Mouse (Mus musculus) limb, embryonic 14.5 days (tissue): ENCODE measurements around the gene Dhrs1. TPM values are rescaled to one million over a fixed set of nuclear protein-coding genes. Genes with fewer than 3 reads are reported as not detected.

ENCODE experiments used
- ATAC-seq: fragments of 200-750 bp; cut with Nextera tagmentation; 2 replicates; pipeline ENCODE4 v1.8.0; 2017; ENCODE audit warnings: low read depth, moderate number of reproducible peaks, moderate TSS enrichment; ENCODE audit not compliant: low FRiP score
- DNase-seq: peaks from one replicate; pipeline ENCODE4 v3.0.0-alpha.2; 2015; ENCODE audit warnings: low spot score
- H3K27ac ChIP-seq: fragments of 300-500 bp; sonication (generic); replicated peaks from 2 replicates; pipeline ENCODE4 v1.5.1; 2014; ENCODE audit warnings: low read depth, mild to moderate bottlenecking, low read length, moderate library complexity, mixed read lengths
- H3K27me3 ChIP-seq: fragments of 300-500 bp; sonication (generic); 2 replicates; pipeline ENCODE4 v1.6.1; 2014; ENCODE audit warnings: low read length, mixed read lengths; ENCODE audit not compliant: control insufficient read depth, insufficient read depth
- H3K36me3 ChIP-seq: fragments of 300-500 bp; sonication (generic); 2 replicates; pipeline ENCODE4 v1.6.1; 2014; ENCODE audit warnings: mild to moderate bottlenecking, low read length, moderate library complexity, mixed read lengths; ENCODE audit not compliant: control insufficient read depth, insufficient read depth
- H3K4me1 ChIP-seq: fragments of 300-500 bp; sonication (generic); 2 replicates; pipeline ENCODE4 v1.6.1; 2014; ENCODE audit warnings: antibody characterized with exemption, low read length, mixed read lengths; ENCODE audit not compliant: control insufficient read depth, insufficient read depth
- H3K4me2 ChIP-seq: fragments of 300-500 bp; sonication (generic); replicated peaks from 2 replicates; pipeline ENCODE4 v1.6.1; 2014; ENCODE audit warnings: low read depth, mild to moderate bottlenecking, low read length, moderate library complexity; ENCODE audit not compliant: severe bottlenecking
- H3K4me3 ChIP-seq: fragments of 300-500 bp; sonication (generic); replicated peaks from 2 replicates; pipeline ENCODE4 v1.5.1; 2014; ENCODE audit warnings: low read length
- H3K9ac ChIP-seq: fragments of 300-500 bp; sonication (generic); 2 replicates; pipeline ENCODE4 v1.6.1; 2014; ENCODE audit warnings: mild to moderate bottlenecking, low read depth, low read length, moderate library complexity; ENCODE audit not compliant: severe bottlenecking
- H3K9me3 ChIP-seq: fragments of 300-500 bp; sonication (generic); 2 replicates; pipeline ENCODE4 v1.6.1; 2016; ENCODE audit warnings: low read length; ENCODE audit not compliant: control insufficient read depth
- POLR2A ChIP-seq: fragments of 200-500 bp; IDR thresholded peaks from 2 replicates; pipeline ENCODE4 v1.8.0; 2012; ENCODE audit warnings: inconsistent platforms, mild to moderate bottlenecking, moderate library complexity, borderline replicate concordance; ENCODE audit not compliant: insufficient read depth, insufficient read length; ENCODE audit errors: extremely low read depth
- WGBS: fragments of 180-500 bp; shearing (Covaris S2); extraction: QIAGEN DNeasy Blood & Tissue Kit; methylation state at CpG from one replicate; pipeline ENCODE4 v1.1.7; 2014; 5-methylcytosine and 5-hydroxymethylcytosine counted together
- polyA plus RNA-seq, 2 experiments: library from polyadenylated mRNA; depleted of rRNA in 1 of 2; stranded (reverse) in 1 of 2; unstranded in 1 of 2; fragments of >200 nt; fragmentation: Nextera tagmentation in 1 of 2; extraction: Ambion mirVana in 1 of 2; gene quantifications; 2 replicates each; pipeline versions ENCODE4 v1.2.1 to v1.2.3; 2012 to 2014

The Dhrs1 gene
- polyA plus RNA-seq, 2 experiments, result 82.0 to 88.3 TPM

DNA sequence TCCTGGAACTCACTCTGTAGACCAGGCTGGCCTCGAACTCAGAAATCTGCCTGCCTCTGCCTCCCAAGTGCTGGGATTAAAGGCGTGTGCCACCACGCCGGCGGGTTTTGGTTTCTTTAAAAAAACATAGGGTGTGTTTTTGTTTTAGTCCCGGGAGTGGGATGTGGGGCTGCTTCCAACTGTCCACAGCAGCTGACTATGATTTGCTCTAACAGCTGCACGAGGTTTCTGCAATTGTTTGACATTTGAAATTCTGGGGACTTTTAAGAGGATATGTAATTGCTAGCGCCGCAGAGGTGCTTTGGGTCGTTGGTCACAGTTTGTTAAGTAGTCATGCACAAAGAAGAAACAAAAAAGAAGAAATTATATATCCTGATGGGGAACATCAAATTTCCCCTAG lies 56.1 kb downstream of the Dhrs1 start:
- no peak for TF ChIP-seq POLR2A
- no peak for DNase-seq
- 70% methylated on average over 10 of the region's 10 CpGs for WGBS

More for the DNA sequence above, 56.1 kb downstream of the Dhrs1 start:
- H3K4me3 ChIP-seq, result no peak overlapping the region
- no peaks in the 10 kb centered on the region for H3K9me3 ChIP-seq
- H3K4me1 ChIP-seq, result no peaks in the 10 kb centered on the region
- H3K4me2 ChIP-seq, result no peak overlapping the region
- no peak for ATAC-seq
- no peak overlapping the region for H3K27ac ChIP-seq
- H3K9ac ChIP-seq, result no peak overlapping the region
- H3K36me3 ChIP-seq, result no peaks in the 10 kb centered on the region
- H3K27me3 ChIP-seq, result no peaks in the 10 kb centered on the region

Other genes with a start within 250 kb of the Dhrs1 start
Only the 30 nearest of the 35 such genes appear.
- 47.5 and 53.0 TPM in 2 replicates for gene Dcaf11, start 185.7 kb downstream of the Dhrs1 start, polyA plus RNA-seq (2012; rRNA removed)
- 53.8 and 56.0 TPM in 2 replicates for gene Dcaf11, start 185.7 kb downstream of the Dhrs1 start, polyA plus RNA-seq (2014; fragmentation: Nextera tagmentation; extraction: Ambion mirVana)
- 0.67 and 0.88 TPM in 2 replicates for gene A730061H03Rik, start 185.3 kb downstream of the Dhrs1 start, polyA plus RNA-seq (2012; rRNA removed)
- gene A730061H03Rik, start 185.3 kb downstream of the Dhrs1 start, polyA plus RNA-seq (2014; fragmentation: Nextera tagmentation; extraction: Ambion mirVana), result 0.74 and 1.7 TPM in 2 replicates
- gene Fitm1, start 170.1 kb downstream of the Dhrs1 start, polyA plus RNA-seq (2012; rRNA removed), result 30.9 and 43.0 TPM in 2 replicates
- 19.1 and 26.9 TPM in 2 replicates for gene Fitm1, start 170.1 kb downstream of the Dhrs1 start, polyA plus RNA-seq (2014; fragmentation: Nextera tagmentation; extraction: Ambion mirVana)
- gene Psme1, start 167.6 kb downstream of the Dhrs1 start, polyA plus RNA-seq (2012; rRNA removed), result 66.8 and 77.6 TPM in 2 replicates
- 147 and 154 TPM in 2 replicates for gene Psme1, start 167.6 kb downstream of the Dhrs1 start, polyA plus RNA-seq (2014; fragmentation: Nextera tagmentation; extraction: Ambion mirVana)
- 6.6 and 6.9 TPM in 2 replicates for gene Emc9, start 160.4 kb downstream of the Dhrs1 start, polyA plus RNA-seq (2012; rRNA removed)
- 6.5 and 7.0 TPM in 2 replicates for gene Emc9, start 160.4 kb downstream of the Dhrs1 start, polyA plus RNA-seq (2014; fragmentation: Nextera tagmentation; extraction: Ambion mirVana)
- 75.8 and 78.5 TPM in 2 replicates for gene Psme2, start 154.6 kb downstream of the Dhrs1 start, polyA plus RNA-seq (2012; rRNA removed)
- gene Psme2, start 154.6 kb downstream of the Dhrs1 start, polyA plus RNA-seq (2014; fragmentation: Nextera tagmentation; extraction: Ambion mirVana), result 239 and 245 TPM in 2 replicates
- gene Rnf31, start 154.0 kb downstream of the Dhrs1 start, polyA plus RNA-seq (2012; rRNA removed), result 23.0 and 34.1 TPM in 2 replicates
- gene Rnf31, start 154.0 kb downstream of the Dhrs1 start, polyA plus RNA-seq (2014; fragmentation: Nextera tagmentation; extraction: Ambion mirVana), result 13.1 and 18.1 TPM in 2 replicates
- gene Irf9, start 142.1 kb downstream of the Dhrs1 start, polyA plus RNA-seq (2012; rRNA removed), result 21.0 and 26.4 TPM in 2 replicates
- gene Irf9, start 142.1 kb downstream of the Dhrs1 start, polyA plus RNA-seq (2014; fragmentation: Nextera tagmentation; extraction: Ambion mirVana), result 9.8 and 11.3 TPM in 2 replicates
- 8.9 and 9.6 TPM in 2 replicates for gene Rec8, start 127.7 kb downstream of the Dhrs1 start, polyA plus RNA-seq (2012; rRNA removed)
- 2.4 and 2.8 TPM in 2 replicates for gene Rec8, start 127.7 kb downstream of the Dhrs1 start, polyA plus RNA-seq (2014; fragmentation: Nextera tagmentation; extraction: Ambion mirVana)
- 185 and 239 TPM in 2 replicates for gene Ipo4, start 109.7 kb downstream of the Dhrs1 start, polyA plus RNA-seq (2012; rRNA removed)
- gene Ipo4, start 109.7 kb downstream of the Dhrs1 start, polyA plus RNA-seq (2014; fragmentation: Nextera tagmentation; extraction: Ambion mirVana), result 131 and 133 TPM in 2 replicates
- gene Gm49378, start 107.8 kb downstream of the Dhrs1 start, polyA plus RNA-seq (2012; rRNA removed), result 6.8 and 12.2 TPM in 2 replicates
- gene Gm49378, start 107.8 kb downstream of the Dhrs1 start, polyA plus RNA-seq (2014; fragmentation: Nextera tagmentation; extraction: Ambion mirVana), result 1.5 and 3.7 TPM in 2 replicates
- 92.3 and 128 TPM in 2 replicates for gene Tm9sf1, start 101.9 kb downstream of the Dhrs1 start, polyA plus RNA-seq (2012; rRNA removed)
- gene Tm9sf1, start 101.9 kb downstream of the Dhrs1 start, polyA plus RNA-seq (2014; fragmentation: Nextera tagmentation; extraction: Ambion mirVana), result 111 and 116 TPM in 2 replicates
- gene Tssk4, start 95.5 kb downstream of the Dhrs1 start, polyA plus RNA-seq (2012; rRNA removed), result 2.9 and 3.3 TPM in 2 replicates
- gene Tssk4, start 95.5 kb downstream of the Dhrs1 start, polyA plus RNA-seq (2014; fragmentation: Nextera tagmentation; extraction: Ambion mirVana), result 1.2 and 1.4 TPM in 2 replicates
- gene Mdp1, start 85.2 kb downstream of the Dhrs1 start, polyA plus RNA-seq (2012; rRNA removed), result 47.4 and 49.7 TPM in 2 replicates
- gene Mdp1, start 85.2 kb downstream of the Dhrs1 start, polyA plus RNA-seq (2014; fragmentation: Nextera tagmentation; extraction: Ambion mirVana), result 53.7 and 59.1 TPM in 2 replicates
- gene Gmpr2, start 73.7 kb downstream of the Dhrs1 start, polyA plus RNA-seq (2012; rRNA removed), result 51.1 and 53.6 TPM in 2 replicates
- 53.1 and 68.5 TPM in 2 replicates for gene Gmpr2, start 73.7 kb downstream of the Dhrs1 start, polyA plus RNA-seq (2014; fragmentation: Nextera tagmentation; extraction: Ambion mirVana)
- gene Nedd8, start 73.6 kb downstream of the Dhrs1 start, polyA plus RNA-seq (2012; rRNA removed), result 347 and 416 TPM in 2 replicates
- 567 and 583 TPM in 2 replicates for gene Nedd8, start 73.6 kb downstream of the Dhrs1 start, polyA plus RNA-seq (2014; fragmentation: Nextera tagmentation; extraction: Ambion mirVana)
- 35.9 and 38.4 TPM in 2 replicates for gene Tinf2, start 63.9 kb downstream of the Dhrs1 start, polyA plus RNA-seq (2012; rRNA removed)
- 34.2 and 40.1 TPM in 2 replicates for gene Tinf2, start 63.9 kb downstream of the Dhrs1 start, polyA plus RNA-seq (2014; fragmentation: Nextera tagmentation; extraction: Ambion mirVana)
- 15.0 and 17.7 TPM in 2 replicates for gene Tgm1, start 31.8 kb downstream of the Dhrs1 start, polyA plus RNA-seq (2012; rRNA removed)
- gene Tgm1, start 31.8 kb downstream of the Dhrs1 start, polyA plus RNA-seq (2014; fragmentation: Nextera tagmentation; extraction: Ambion mirVana), result 17.0 and 21.2 TPM in 2 replicates
- gene Rabggta, start 23.4 kb downstream of the Dhrs1 start, polyA plus RNA-seq (2012; rRNA removed), result 41.7 and 53.5 TPM in 2 replicates
- 20.4 and 23.0 TPM in 2 replicates for gene Rabggta, start 23.4 kb downstream of the Dhrs1 start, polyA plus RNA-seq (2014; fragmentation: Nextera tagmentation; extraction: Ambion mirVana)
- 23.5 and 30.5 TPM in 2 replicates for gene Nop9, start within 50 bp of the Dhrs1 start, polyA plus RNA-seq (2012; rRNA removed)
- 37.6 and 38.1 TPM in 2 replicates for gene Nop9, start within 50 bp of the Dhrs1 start, polyA plus RNA-seq (2014; fragmentation: Nextera tagmentation; extraction: Ambion mirVana)
- gene Cideb, start 12.8 kb upstream of the Dhrs1 start, polyA plus RNA-seq (2012; rRNA removed), result 2.1 and 2.6 TPM in 2 replicates
- 0.41 and 0.46 TPM in 2 replicates for gene Cideb, start 12.8 kb upstream of the Dhrs1 start, polyA plus RNA-seq (2014; fragmentation: Nextera tagmentation; extraction: Ambion mirVana)
- 0.44 and 0.65 TPM in 2 replicates for gene Ltb4r2, start 15.7 kb upstream of the Dhrs1 start, polyA plus RNA-seq (2012; rRNA removed)
- gene Ltb4r2, start 15.7 kb upstream of the Dhrs1 start, polyA plus RNA-seq (2014; fragmentation: Nextera tagmentation; extraction: Ambion mirVana), result 0.61 and 0.74 TPM in 2 replicates
- 1.1 and 1.2 TPM in 2 replicates for gene Ltb4r1, start 20.3 kb upstream of the Dhrs1 start, polyA plus RNA-seq (2012; rRNA removed)
- gene Ltb4r1, start 20.3 kb upstream of the Dhrs1 start, polyA plus RNA-seq (2014; fragmentation: Nextera tagmentation; extraction: Ambion mirVana), result 0.33 and 0.78 TPM in 2 replicates
- 32.4 and 35.0 TPM in 2 replicates for gene Adcy4, start 38.4 kb upstream of the Dhrs1 start, polyA plus RNA-seq (2012; rRNA removed)
- gene Adcy4, start 38.4 kb upstream of the Dhrs1 start, polyA plus RNA-seq (2014; fragmentation: Nextera tagmentation; extraction: Ambion mirVana), result 16.8 and 17.8 TPM in 2 replicates
- 35.9 and 41.4 TPM in 2 replicates for gene Ripk3, start 43.2 kb upstream of the Dhrs1 start, polyA plus RNA-seq (2012; rRNA removed)
- 30.5 and 37.6 TPM in 2 replicates for gene Ripk3, start 43.2 kb upstream of the Dhrs1 start, polyA plus RNA-seq (2014; fragmentation: Nextera tagmentation; extraction: Ambion mirVana)
- 171 and 233 TPM in 2 replicates for gene Nfatc4, start 77.5 kb upstream of the Dhrs1 start, polyA plus RNA-seq (2012; rRNA removed)
- 83.5 and 114 TPM in 2 replicates for gene Nfatc4, start 77.5 kb upstream of the Dhrs1 start, polyA plus RNA-seq (2014; fragmentation: Nextera tagmentation; extraction: Ambion mirVana)
- 41.0 and 49.5 TPM in 2 replicates for gene Nynrin, start 108.3 kb upstream of the Dhrs1 start, polyA plus RNA-seq (2012; rRNA removed)
- gene Nynrin, start 108.3 kb upstream of the Dhrs1 start, polyA plus RNA-seq (2014; fragmentation: Nextera tagmentation; extraction: Ambion mirVana), result 20.6 and 23.6 TPM in 2 replicates
- 1.0 and 1.3 TPM in 2 replicates for gene Cbln3, start 138.7 kb upstream of the Dhrs1 start, polyA plus RNA-seq (2012; rRNA removed)
- gene Cbln3, start 138.7 kb upstream of the Dhrs1 start, polyA plus RNA-seq (2014; fragmentation: Nextera tagmentation; extraction: Ambion mirVana), result 0.25 and 0.54 TPM in 2 replicates
- gene Khnyn, start 139.3 kb upstream of the Dhrs1 start, polyA plus RNA-seq (2012; rRNA removed), result 28.3 and 29.5 TPM in 2 replicates
- 10.2 and 12.2 TPM in 2 replicates for gene Khnyn, start 139.3 kb upstream of the Dhrs1 start, polyA plus RNA-seq (2014; fragmentation: Nextera tagmentation; extraction: Ambion mirVana)
- 80.2 and 84.4 TPM in 2 replicates for gene Sdr39u1, start 154.6 kb upstream of the Dhrs1 start, polyA plus RNA-seq (2012; rRNA removed)
- 81.0 and 91.6 TPM in 2 replicates for gene Sdr39u1, start 154.6 kb upstream of the Dhrs1 start, polyA plus RNA-seq (2014; fragmentation: Nextera tagmentation; extraction: Ambion mirVana)